Mouse (Mus musculus) Muller cell, postnatal 12 days (primary cell): ENCODE measurements around the gene S1pr4.

ENCODE experiments used
- DNase-seq: peaks from one replicate; pipeline ENCODE4 v3.0.0-alpha.2; 2015; ENCODE audit errors: inconsistent ontology term

Gene S1pr4

GRCm38 (mm10) chr10:81519227-81519977, 19.5 kb upstream of the S1pr4 start:
- no peak for DNase-seq

- DNase-seq: peak; percentile 54
Measured at GRCm38 (mm10) chr10:81518546-81518945, 18.6 kb upstream of the S1pr4 start.

- DNase-seq: no peak
Measured at GRCm38 (mm10) chr10:81517227-81517626, 17.3 kb upstream of the S1pr4 start.

GRCm38 (mm10) chr10:81513798-81514197, 13.9 kb upstream of the S1pr4 start:
- DNase-seq: no peak

GRCm38 (mm10) chr10:81510246-81510810, 10.4 kb upstream of the S1pr4 start:
- no peak for DNase-seq

GRCm38 (mm10) chr10:81507691-81508489, 8.0 kb upstream of the S1pr4 start:
- DNase-seq: no peak

- no peak for DNase-seq
Measured at GRCm38 (mm10) chr10:81507095-81507494, 7.2 kb upstream of the S1pr4 start.

GRCm38 (mm10) chr10:81505016-81505664, 5.2 kb upstream of the S1pr4 start:
- DNase-seq: no peak

- peak; percentile 81 for DNase-seq
Measured at GRCm38 (mm10) chr10:81502658-81503057, 2.7 kb upstream of the S1pr4 start.

- no peak for DNase-seq
Measured at GRCm38 (mm10) chr10:81501863-81502262, 1.9 kb upstream of the S1pr4 start.

GRCm38 (mm10) chr10:81499250-81499901, 556 bp downstream of the S1pr4 start:
- DNase-seq: no peak

- DNase-seq: no peak
Measured at GRCm38 (mm10) chr10:81498316-81499249, 1.3 kb downstream of the S1pr4 start.

GRCm38 (mm10) chr10:81497401-81498270, 2.3 kb downstream of the S1pr4 start:
- no peak for DNase-seq

- no peak for DNase-seq
Measured at GRCm38 (mm10) chr10:81496969-81497368, 3.0 kb downstream of the S1pr4 start.

- peak; percentile 97 for DNase-seq
Measured at GRCm38 (mm10) chr10:81496264-81496901, 3.5 kb downstream of the S1pr4 start, which contains the start of gene Ncln. Gene Ncln, minus strand, starts transcription at chr10:81496392.

GRCm38 (mm10) chr10:81495616-81496263, 4.2 kb downstream of the S1pr4 start:
- no peak for DNase-seq

- no peak for DNase-seq
Measured at GRCm38 (mm10) chr10:81495151-81495550, 4.8 kb downstream of the S1pr4 start.

GRCm38 (mm10) chr10:81494260-81495041, 5.5 kb downstream of the S1pr4 start:
- no peak for DNase-seq
